Mouse (Mus musculus): ENCODE data around the gene Slc5a11.

GRCm38 (mm10) chr7:123188462-123188861 lies 26.1 kb upstream of the Slc5a11 start:
- no peak for TF ChIP-seq CTCF (IDR thresholded peaks at IDR 0.05; ENCODE audit: insufficient read depth, low read depth, low read length)
- no peak for TF ChIP-seq POLR2A (IDR thresholded peaks at IDR 0.05; ENCODE audit: insufficient read depth, low read depth, low read length)

All from olfactory bulb, adult 2 months (tissue).